Mouse (Mus musculus) regulatory T cell (primary cell): Measurements from ENCODE around the gene Actrt2.

Experiments used
- in situ Hi-C: fragments of 300-600 bp; cut with MboI, MseI; formaldehyde crosslinking; loops from one replicate; pipeline ENCODE4 v1.15.1; 2025; ENCODE audit warnings: high pct_unique_total_duplicates

Gene Actrt2

GRCm38 (mm10) chr4:154667767-154668166 is at the start of gene Actrt2:
Gene Actrt2, minus strand, starts transcription at chr4:154667867.
- in situ Hi-C loops = no loop called here

- in situ Hi-C loops = no loop called here
Measured at GRCm38 (mm10) chr4:154709391-154710107, 41.9 kb upstream of the Actrt2 start.

- in situ Hi-C loops = no loop called here
Measured at GRCm38 (mm10) chr4:154708811-154709210, 41.1 kb upstream of the Actrt2 start.

- in situ Hi-C loops = no loop called here
Measured at GRCm38 (mm10) chr4:154708223-154708622, 40.6 kb upstream of the Actrt2 start.

- in situ Hi-C loops = no loop called here
Measured at GRCm38 (mm10) chr4:154707521-154707920, 39.9 kb upstream of the Actrt2 start.

- in situ Hi-C loops = no loop called here
Measured at GRCm38 (mm10) chr4:154706442-154706841, 38.8 kb upstream of the Actrt2 start.

DNA sequence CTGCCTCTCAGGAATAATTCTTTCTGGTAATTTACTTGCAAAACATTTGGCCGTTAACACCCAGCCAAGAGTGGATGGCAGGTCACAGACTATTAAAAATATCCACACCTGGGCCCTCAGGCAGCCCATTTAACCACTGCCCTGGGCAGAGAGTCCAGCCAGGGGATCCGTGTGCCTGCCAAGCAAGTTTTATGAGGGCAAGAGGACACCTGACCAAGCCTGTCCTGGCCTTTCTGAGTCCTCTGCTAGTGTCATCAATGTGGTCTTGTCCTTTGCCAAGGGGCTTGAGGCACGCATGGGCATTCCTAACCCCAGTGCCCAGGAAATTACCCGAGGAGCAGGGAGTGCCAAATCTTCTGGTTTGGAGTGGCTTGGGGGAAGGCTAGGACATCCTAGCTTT is 38.0 kb upstream of the Actrt2 start:
- in situ Hi-C loops = no loop called here

- in situ Hi-C loops = no loop called here
Measured at GRCm38 (mm10) chr4:154705056-154705455, 37.4 kb upstream of the Actrt2 start.

GRCm38 (mm10) chr4:154704591-154704990 is 36.9 kb upstream of the Actrt2 start:
- in situ Hi-C loops = no loop called here

DNA sequence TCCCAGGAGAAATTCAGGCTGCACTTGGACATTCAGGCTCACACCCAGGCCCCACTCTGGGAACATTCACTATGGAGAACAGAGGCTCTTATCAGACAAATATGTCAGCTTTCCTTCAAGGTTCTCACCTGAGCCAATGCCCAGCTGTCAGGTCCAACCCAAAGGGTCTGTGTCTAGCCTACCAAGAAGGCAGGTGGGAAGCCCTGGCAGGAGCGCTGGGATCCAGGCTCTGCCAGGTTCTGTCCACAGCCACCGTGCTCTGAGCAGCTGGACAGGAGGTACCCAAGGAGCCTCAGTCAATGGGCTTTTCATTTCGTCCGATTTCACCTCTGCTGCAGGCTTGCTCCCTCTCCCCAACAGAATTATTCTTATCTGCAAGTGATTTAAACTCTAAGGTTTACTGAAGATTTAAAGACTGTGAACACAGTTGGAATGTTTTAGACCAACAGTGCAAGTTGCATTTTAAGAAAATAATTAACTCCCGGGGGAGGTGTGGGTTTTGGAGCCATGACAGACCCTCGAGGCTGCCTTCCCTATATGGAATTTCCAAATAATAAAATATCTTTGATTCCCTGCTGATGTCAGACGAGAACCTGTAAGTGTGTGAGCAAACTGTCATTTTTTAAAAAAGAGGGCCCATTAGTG is 35.9 kb upstream of the Actrt2 start:
- in situ Hi-C loops = no loop called here

- in situ Hi-C loops = no loop called here
Measured at GRCm38 (mm10) chr4:154702931-154703330, 35.3 kb upstream of the Actrt2 start.

- in situ Hi-C loops = no loop called here
Measured at GRCm38 (mm10) chr4:154702186-154702585, 34.5 kb upstream of the Actrt2 start.

GRCm38 (mm10) chr4:154700921-154701412 is 33.3 kb upstream of the Actrt2 start:
- in situ Hi-C loops = no loop called here

DNA sequence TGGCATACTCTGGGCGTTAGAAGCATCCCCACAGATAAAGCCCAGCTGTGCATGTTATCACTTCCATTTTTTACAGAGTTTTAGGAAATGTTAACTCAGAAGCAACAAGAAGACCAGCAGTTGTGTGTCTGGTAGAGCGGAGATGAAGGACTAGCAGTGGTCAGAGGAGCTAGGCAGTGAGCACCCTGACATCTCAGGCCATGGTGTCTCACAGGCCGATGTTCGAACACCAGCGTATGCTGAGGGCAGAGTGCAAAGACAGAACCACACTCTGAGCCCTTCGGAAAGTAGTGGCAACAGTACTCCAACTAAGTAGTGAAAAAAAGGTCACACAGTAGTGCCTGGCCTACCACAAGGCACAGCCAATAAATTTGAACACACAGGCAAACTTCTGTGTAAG is 32.8 kb upstream of the Actrt2 start:
- in situ Hi-C loops = no loop called here

GRCm38 (mm10) chr4:154699236-154699635 is 31.6 kb upstream of the Actrt2 start:
- in situ Hi-C loops = no loop called here

GRCm38 (mm10) chr4:154698631-154699030 is 31.0 kb upstream of the Actrt2 start:
- in situ Hi-C loops = no loop called here

- in situ Hi-C loops = no loop called here
Measured at GRCm38 (mm10) chr4:154698021-154698590, 30.4 kb upstream of the Actrt2 start.

DNA sequence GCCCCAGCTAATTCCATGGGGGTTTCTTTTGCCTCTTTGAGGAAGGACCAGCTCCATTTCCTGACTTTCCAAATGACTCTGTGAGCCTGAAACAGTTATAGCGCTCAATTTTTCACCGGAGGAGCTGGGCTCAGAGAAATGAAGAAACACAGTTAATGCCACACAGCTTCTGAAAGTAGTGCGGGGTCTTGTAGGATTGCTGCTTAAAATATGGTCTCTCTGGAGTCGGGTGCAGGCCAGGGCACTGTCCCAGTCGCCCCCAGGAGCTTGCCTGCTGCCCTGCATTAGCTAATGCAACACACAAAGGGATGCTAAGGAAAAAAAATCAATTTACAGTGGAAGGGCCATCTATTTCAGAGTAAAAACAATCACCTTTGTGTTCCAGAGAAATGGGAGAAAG is 29.8 kb upstream of the Actrt2 start:
- in situ Hi-C loops = no loop called here

DNA sequence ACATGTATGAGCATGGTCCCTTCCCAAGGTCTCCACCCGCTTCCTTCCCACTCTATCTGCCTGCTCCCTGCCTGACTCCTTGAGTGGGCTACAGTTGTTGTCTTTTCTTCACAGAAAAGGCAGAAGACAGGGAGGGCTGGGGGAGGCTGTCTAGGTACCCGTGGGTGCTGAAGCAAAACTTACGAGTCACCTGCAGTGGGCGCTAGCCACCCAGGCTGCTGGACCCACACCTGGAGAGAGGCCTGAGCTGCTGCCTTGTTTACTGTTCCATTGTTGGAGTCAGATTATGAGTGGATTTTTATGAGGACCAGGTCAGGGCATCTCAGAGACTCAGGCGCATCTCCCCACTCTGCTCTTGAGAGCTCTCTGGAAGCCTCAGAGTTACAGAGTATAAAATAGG is 28.9 kb upstream of the Actrt2 start:
- in situ Hi-C loops = no loop called here

DNA sequence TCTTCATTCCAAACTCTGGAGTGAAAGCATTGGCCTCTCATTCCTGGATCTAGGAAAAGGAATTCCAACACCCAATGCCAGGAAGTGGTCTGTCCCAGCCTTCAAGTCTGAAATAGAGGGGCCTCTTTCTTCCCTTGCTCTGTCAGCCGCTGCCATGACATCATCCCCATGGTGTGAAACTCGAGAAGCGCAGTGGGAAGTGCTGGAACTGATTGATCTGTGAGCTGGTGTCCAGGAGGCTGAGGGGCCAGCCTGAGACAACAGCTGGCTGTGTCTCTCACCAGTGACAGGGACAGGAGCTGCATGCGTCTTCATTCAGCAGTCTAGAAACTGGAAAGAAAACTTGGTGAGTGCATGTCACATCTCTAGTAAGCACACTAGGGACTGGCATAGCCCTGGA is 28.5 kb upstream of the Actrt2 start:
- in situ Hi-C loops = no loop called here

- in situ Hi-C loops = no loop called here
Measured at GRCm38 (mm10) chr4:154694361-154694760, 26.7 kb upstream of the Actrt2 start.

DNA sequence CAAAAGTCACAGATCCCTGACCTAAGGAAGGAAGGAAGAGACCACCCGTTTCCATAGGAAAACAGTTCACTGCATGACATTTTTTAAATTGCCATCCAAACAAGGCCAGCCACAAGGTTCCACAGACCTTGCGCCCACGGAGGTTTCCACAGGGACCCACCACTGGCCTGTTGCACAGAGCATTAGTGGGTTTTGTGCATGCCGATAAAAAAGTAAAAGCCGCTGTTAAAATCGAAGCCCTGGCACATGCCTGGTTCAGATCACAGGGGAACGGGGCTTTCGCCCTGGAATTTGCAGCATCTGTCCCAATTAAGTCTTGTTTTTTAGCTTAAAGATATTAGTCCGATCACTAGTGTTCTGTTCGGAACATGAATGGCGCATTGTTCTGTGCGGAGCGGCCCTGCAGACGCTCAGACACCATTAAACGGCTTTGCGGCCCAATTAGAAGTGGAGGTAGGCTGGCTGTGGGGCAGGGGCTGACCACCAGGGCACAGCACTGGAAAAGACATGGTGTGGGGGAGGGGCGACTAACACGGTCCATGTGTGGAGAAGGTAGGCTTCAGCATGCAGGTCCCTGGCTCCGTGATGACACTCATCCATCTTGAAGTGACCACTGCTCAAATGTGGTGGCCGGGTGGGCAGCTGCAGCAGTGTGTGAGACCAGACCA is 25.8 kb upstream of the Actrt2 start:
- in situ Hi-C loops = no loop called here
